Mouse (Mus musculus): ENCODE data around the gene 1700123K08Rik. TPM values are rescaled to one million over a fixed set of nuclear protein-coding genes. Genes with fewer than 3 reads are reported as not detected.
"Not testable (repeated sequence)": the region's sequence is repeated elsewhere in the genome, so short reads cannot be mapped to it uniquely, and the experiment has no call there.

Gene 1700123K08Rik
- not detected for total RNA-seq (2021)
- long read RNA-seq, experiment 1, result 0 reads
- long read RNA-seq, experiment 2, result 0 reads

DNA sequence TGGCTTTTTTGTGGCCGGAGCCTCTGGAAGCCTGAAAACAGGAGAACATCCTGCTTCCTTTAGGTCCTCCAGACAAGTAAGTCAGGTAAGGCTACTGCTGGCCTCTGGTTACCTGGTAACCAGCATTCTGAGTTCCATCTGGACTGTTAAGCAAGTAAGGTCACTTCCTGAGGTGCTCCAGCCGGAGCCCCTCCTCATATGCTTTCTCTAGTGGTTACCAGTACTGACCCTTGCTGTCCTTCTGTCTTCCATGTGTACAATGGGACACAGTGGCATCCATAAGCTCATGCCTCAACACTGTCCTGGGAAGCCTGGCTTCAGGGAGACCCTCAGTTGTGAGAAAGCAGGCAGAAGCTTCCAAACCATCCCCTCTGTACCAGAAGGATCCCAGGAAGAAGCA lies at the start of gene 1700123K08Rik:
TSS of gene 1700123K08Rik (minus strand) at position 101 of the 400 bp plus-strand sequence.
- H3K4me3 ChIP-seq; DNase-seq (ENCODE audit: extremely low spot score in 1 of 2, low spot score in 2 of 2); intact Hi-C loops (cut with DNase I); H3K27ac ChIP-seq: not testable (repeated sequence)

- H3K4me3 ChIP-seq, result no peak overlapping the region
- TF ChIP-seq CTCF (IDR thresholded peaks at IDR 0.05), result no peak
- DNase-seq (ENCODE audit: extremely low spot score in 1 of 2, low spot score in 2 of 2), result no peak
- H3K27ac ChIP-seq, result no peak overlapping the region
- intact Hi-C loops (cut with DNase I), result no loop called here
These were observed 22.9 kb upstream of the 1700123K08Rik start for GRCm38 (mm10) chr5:138587396-138587795.

GRCm38 (mm10) chr5:138571623-138572022 lies 7.1 kb upstream of the 1700123K08Rik start:
- intact Hi-C loops (cut with DNase I), result no loop called here
- peak; percentile 12 for TF ChIP-seq CTCF (IDR thresholded peaks at IDR 0.05)
- H3K27ac ChIP-seq, result no peak overlapping the region
- H3K4me3 ChIP-seq, result no peak overlapping the region
- no peak for DNase-seq (ENCODE audit: extremely low spot score in 1 of 2, low spot score in 2 of 2)

GRCm38 (mm10) chr5:138552718-138553117 lies 11.8 kb downstream of the 1700123K08Rik start:
- intact Hi-C loops (cut with DNase I), result no loop called here

GRCm38 (mm10) chr5:138532491-138532890 lies 32.0 kb downstream of the 1700123K08Rik start:
- TF ChIP-seq CTCF (IDR thresholded peaks at IDR 0.05), result no peak
- H3K27ac ChIP-seq, result no peak overlapping the region
- intact Hi-C loops (cut with DNase I), result no loop called here
- H3K4me3 ChIP-seq, result no peak overlapping the region
- DNase-seq (ENCODE audit: extremely low spot score in 1 of 2, low spot score in 2 of 2), result no peak

More at GRCm38 (mm10) chr5:138552718-138553117, 11.8 kb downstream of the 1700123K08Rik start:
- Histone ChIP-seq H3K27ac (no peak overlapping the region), H3K4me3 (no peak overlapping the region)
- no peak for DNase-seq (ENCODE audit: extremely low spot score in 1 of 2, low spot score in 2 of 2)
- TF ChIP-seq CTCF (IDR thresholded peaks at IDR 0.05), result no peak; the same call in 1 of the 2 replicates

Small RNA genes within 50 kb of the gene (microRNA-seq; reads per million reads assigned to microRNA genes)
- 0 reads per million in 2 experiments for gene Gm24082

Other genes with a start within 250 kb of the 1700123K08Rik start
- not detected for gene Pvrig, start 222.8 kb downstream of the 1700123K08Rik start, total RNA-seq (2021)
- gene Zfp157, start 123.2 kb downstream of the 1700123K08Rik start, total RNA-seq (2021), result 10 to 100 TPM; 17.7 to 23.5 TPM
- 10 to 100 TPM; 28.7 to 29.7 TPM for gene Zfp68, start 55.0 kb upstream of the 1700123K08Rik start, total RNA-seq (2021)
- gene A430033K04Rik, start 58.1 kb upstream of the 1700123K08Rik start, total RNA-seq (2021), result 10 to 100 TPM; 15.3 to 16.0 TPM
- gene Fam20c, start 189.8 kb upstream of the 1700123K08Rik start, total RNA-seq (2021), result 10 to 100 TPM; 33.2 to 37.4 TPM